Mouse (Mus musculus): ENCODE results near the gene Cbx1. TPM values are rescaled to one million over a fixed set of nuclear protein-coding genes. Genes with fewer than 3 reads are reported as not detected.

The Cbx1 gene
- polyA plus RNA-seq, 1 experiment from 2014 or later = 38.7 TPM

GRCm38 (mm10) chr11:96830539-96831216 lies 41.8 kb downstream of the Cbx1 start:
- Histone ChIP-seq H3K27me3 (ENCODE audit: control insufficient read depth, insufficient read depth, low read length) (no peaks in the 10 kb centered on the region), H3K4me2 (replicated peaks; ENCODE audit: low read depth) (peak overlapping the region; percentile 54), H3K27ac (replicated peaks) (peak overlapping the region; percentile 94), H3K4me1 (replicated peaks; ENCODE audit: control insufficient read depth, insufficient read depth) (peaks cover 10% of the 10 kb centered on the region), H3K9ac (ENCODE audit: low read length) (peak overlapping the region; percentile 67), H3K9me3 (ENCODE audit: control insufficient read depth, low read length) (no peaks in the 10 kb centered on the region), H3K36me3 (ENCODE audit: control insufficient read depth, insufficient read depth, low read length) (no peaks in the 10 kb centered on the region), H3K4me3 (ENCODE audit: low read depth, low read length) (peak overlapping the region; percentile 59)
- ATAC-seq (ENCODE audit: low FRiP score, low TSS enrichment) (no peak), DNase-seq (ENCODE audit: low spot score) (no peak)
- 20% methylated on average over 13 of the region's 13 CpGs for WGBS
- no peak for TF ChIP-seq CTCF (IDR thresholded peaks at IDR 0.05; ENCODE audit: low read depth)
- TF ChIP-seq EP300 (optimal IDR thresholded peaks at IDR 0.05) = no peak

DNA sequence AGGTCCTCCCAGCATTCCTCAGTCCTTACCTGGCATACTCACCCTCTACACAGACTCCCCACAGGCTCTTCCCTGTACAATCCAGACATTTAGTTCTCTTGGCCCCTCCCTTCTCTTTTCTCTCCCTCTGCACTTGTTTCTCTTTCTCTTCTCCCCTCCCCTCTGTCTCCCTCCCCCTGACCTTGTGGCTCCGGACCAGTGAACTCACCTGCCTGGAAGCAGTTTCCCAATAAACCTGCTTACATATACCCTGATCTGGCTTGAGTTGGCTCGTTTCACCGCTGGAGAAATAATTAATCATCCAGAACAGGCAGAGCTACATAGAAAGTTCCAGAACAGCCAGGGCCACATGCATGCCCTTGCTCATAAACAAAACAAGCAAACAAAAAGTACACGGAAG lies 42.6 kb downstream of the Cbx1 start:
- Histone ChIP-seq H3K4me2 (replicated peaks; ENCODE audit: low read depth) (no peak overlapping the region), H3K4me3 (ENCODE audit: low read depth, low read length) (no peak overlapping the region), H3K9ac (ENCODE audit: low read length) (no peak overlapping the region), H3K27me3 (ENCODE audit: control insufficient read depth, insufficient read depth, low read length) (no peaks in the 10 kb centered on the region), H3K9me3 (ENCODE audit: control insufficient read depth, low read length) (no peaks in the 10 kb centered on the region), H3K36me3 (ENCODE audit: control insufficient read depth, insufficient read depth, low read length) (no peaks in the 10 kb centered on the region), H3K27ac (replicated peaks) (no peak overlapping the region), H3K4me1 (replicated peaks; ENCODE audit: control insufficient read depth, insufficient read depth) (peaks cover 10% of the 10 kb centered on the region)
- no peak for ATAC-seq (ENCODE audit: low FRiP score, low TSS enrichment)
- 54% methylated on average over 4 of the region's 4 CpGs for WGBS
- no peak for DNase-seq (ENCODE audit: low spot score)
- no peak for TF ChIP-seq EP300 (optimal IDR thresholded peaks at IDR 0.05)
- no peak for TF ChIP-seq CTCF (IDR thresholded peaks at IDR 0.05; ENCODE audit: low read depth)

GRCm38 (mm10) chr11:96832541-96832940 lies 43.6 kb downstream of the Cbx1 start:
- Histone ChIP-seq H3K27me3 (ENCODE audit: control insufficient read depth, insufficient read depth, low read length) (no peaks in the 10 kb centered on the region), H3K4me2 (replicated peaks; ENCODE audit: low read depth) (no peak overlapping the region), H3K4me3 (ENCODE audit: low read depth, low read length) (no peak overlapping the region), H3K27ac (replicated peaks) (no peak overlapping the region), H3K4me1 (replicated peaks; ENCODE audit: control insufficient read depth, insufficient read depth) (peaks cover 2% of the 10 kb centered on the region), H3K36me3 (ENCODE audit: control insufficient read depth, insufficient read depth, low read length) (no peaks in the 10 kb centered on the region), H3K9ac (ENCODE audit: low read length) (no peak overlapping the region), H3K9me3 (ENCODE audit: control insufficient read depth, low read length) (no peaks in the 10 kb centered on the region)
- 86% methylated on average over 3 of the region's 3 CpGs for WGBS
- DNase-seq (ENCODE audit: low spot score) (no peak), ATAC-seq (ENCODE audit: low FRiP score, low TSS enrichment) (no peak)
- TF ChIP-seq CTCF (IDR thresholded peaks at IDR 0.05; ENCODE audit: low read depth) (no peak), EP300 (optimal IDR thresholded peaks at IDR 0.05) (no peak)

- DNase-seq (ENCODE audit: low spot score) = no peak
- H3K9ac ChIP-seq (ENCODE audit: low read length) = no peak overlapping the region
- TF ChIP-seq EP300 (optimal IDR thresholded peaks at IDR 0.05) (no peak), CTCF (IDR thresholded peaks at IDR 0.05; ENCODE audit: low read depth) (no peak)
- H3K27ac ChIP-seq (replicated peaks) = no peak overlapping the region
- H3K4me1 ChIP-seq (replicated peaks; ENCODE audit: control insufficient read depth, insufficient read depth) = no peaks in the 10 kb centered on the region
- no peaks in the 10 kb centered on the region for H3K36me3 ChIP-seq (ENCODE audit: control insufficient read depth, insufficient read depth, low read length)
- H3K4me3 ChIP-seq (ENCODE audit: low read depth, low read length) = no peak overlapping the region
- no peaks in the 10 kb centered on the region for H3K27me3 ChIP-seq (ENCODE audit: control insufficient read depth, insufficient read depth, low read length)
- 50% methylated on average over 2 of the region's 2 CpGs for WGBS
- no peak overlapping the region for H3K4me2 ChIP-seq (replicated peaks; ENCODE audit: low read depth)
- no peaks in the 10 kb centered on the region for H3K9me3 ChIP-seq (ENCODE audit: control insufficient read depth, low read length)
- ATAC-seq (ENCODE audit: low FRiP score, low TSS enrichment) = no peak
Measured at GRCm38 (mm10) chr11:96832973-96833372, 44.0 kb downstream of the Cbx1 start.

DNA sequence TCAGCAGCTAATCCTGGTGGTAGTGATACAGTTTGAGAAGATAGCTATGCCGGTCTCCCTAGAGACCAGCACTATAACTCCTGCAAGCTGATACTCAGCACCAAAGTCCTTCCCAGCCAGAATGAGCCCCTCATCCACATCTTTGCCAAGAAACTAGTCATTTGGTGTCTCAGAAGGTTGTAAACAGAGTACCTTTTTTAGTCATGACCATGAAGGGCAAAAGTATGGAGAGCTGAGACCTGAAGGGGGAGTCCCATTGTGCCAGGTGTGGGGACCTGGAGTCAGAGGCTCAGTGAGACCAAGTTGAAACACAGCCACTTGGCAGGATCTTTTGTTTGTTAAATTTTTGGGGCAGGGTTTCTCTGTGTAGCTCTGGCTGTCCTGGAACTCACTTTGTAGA lies 45.2 kb downstream of the Cbx1 start:
- H3K9me3 ChIP-seq (ENCODE audit: control insufficient read depth, low read length) = no peaks in the 10 kb centered on the region
- WGBS = 90% methylated on average over 1 of the region's 1 CpGs
- no peak overlapping the region for H3K27ac ChIP-seq (replicated peaks)
- no peak for ATAC-seq (ENCODE audit: low FRiP score, low TSS enrichment)
- no peaks in the 10 kb centered on the region for H3K4me1 ChIP-seq (replicated peaks; ENCODE audit: control insufficient read depth, insufficient read depth)
- H3K4me3 ChIP-seq (ENCODE audit: low read depth, low read length) = no peak overlapping the region
- H3K4me2 ChIP-seq (replicated peaks; ENCODE audit: low read depth) = no peak overlapping the region
- TF ChIP-seq EP300 (optimal IDR thresholded peaks at IDR 0.05) = no peak
- TF ChIP-seq CTCF (IDR thresholded peaks at IDR 0.05; ENCODE audit: low read depth) = no peak
- H3K36me3 ChIP-seq (ENCODE audit: control insufficient read depth, insufficient read depth, low read length) = no peaks in the 10 kb centered on the region
- no peaks in the 10 kb centered on the region for H3K27me3 ChIP-seq (ENCODE audit: control insufficient read depth, insufficient read depth, low read length)
- H3K9ac ChIP-seq (ENCODE audit: low read length) = no peak overlapping the region
- no peak for DNase-seq (ENCODE audit: low spot score)

GRCm38 (mm10) chr11:96837298-96837697 lies 48.4 kb downstream of the Cbx1 start:
- peak; percentile 78 for ATAC-seq (ENCODE audit: low FRiP score, low TSS enrichment)
- H3K4me3 ChIP-seq (ENCODE audit: low read depth, low read length) = no peak overlapping the region
- DNase-seq (ENCODE audit: low spot score) = peak; percentile 41
- TF ChIP-seq CTCF (IDR thresholded peaks at IDR 0.05; ENCODE audit: low read depth) (peak; percentile 73), EP300 (optimal IDR thresholded peaks at IDR 0.05) (no peak)
- WGBS = 25% methylated on average over 9 of the region's 9 CpGs
- H3K9ac ChIP-seq (ENCODE audit: low read length) = no peak overlapping the region
- no peaks in the 10 kb centered on the region for H3K4me1 ChIP-seq (replicated peaks; ENCODE audit: control insufficient read depth, insufficient read depth)
- H3K9me3 ChIP-seq (ENCODE audit: control insufficient read depth, low read length) = no peaks in the 10 kb centered on the region
- H3K4me2 ChIP-seq (replicated peaks; ENCODE audit: low read depth) = no peak overlapping the region
- no peaks in the 10 kb centered on the region for H3K36me3 ChIP-seq (ENCODE audit: control insufficient read depth, insufficient read depth, low read length)
- no peaks in the 10 kb centered on the region for H3K27me3 ChIP-seq (ENCODE audit: control insufficient read depth, insufficient read depth, low read length)
- peak overlapping the region; percentile 13; the same call in 1 of the 2 replicates for H3K27ac ChIP-seq (replicated peaks)

All from stomach, postnatal 0 days (tissue).